Mouse (Mus musculus): Measurements from ENCODE around the gene Prkch. TPM values are rescaled to one million over a fixed set of nuclear protein-coding genes. Genes with fewer than 3 reads are reported as not detected.
"Not testable (repeated sequence)": the region's sequence is repeated elsewhere in the genome, so short reads cannot be mapped to it uniquely, and the experiment has no call there.

Gene Prkch
- polyA plus RNA-seq (2015; fragmentation: Nextera tagmentation; extraction: Ambion mirVana): 1.9 and 2.4 TPM in 2 replicates

DNA sequence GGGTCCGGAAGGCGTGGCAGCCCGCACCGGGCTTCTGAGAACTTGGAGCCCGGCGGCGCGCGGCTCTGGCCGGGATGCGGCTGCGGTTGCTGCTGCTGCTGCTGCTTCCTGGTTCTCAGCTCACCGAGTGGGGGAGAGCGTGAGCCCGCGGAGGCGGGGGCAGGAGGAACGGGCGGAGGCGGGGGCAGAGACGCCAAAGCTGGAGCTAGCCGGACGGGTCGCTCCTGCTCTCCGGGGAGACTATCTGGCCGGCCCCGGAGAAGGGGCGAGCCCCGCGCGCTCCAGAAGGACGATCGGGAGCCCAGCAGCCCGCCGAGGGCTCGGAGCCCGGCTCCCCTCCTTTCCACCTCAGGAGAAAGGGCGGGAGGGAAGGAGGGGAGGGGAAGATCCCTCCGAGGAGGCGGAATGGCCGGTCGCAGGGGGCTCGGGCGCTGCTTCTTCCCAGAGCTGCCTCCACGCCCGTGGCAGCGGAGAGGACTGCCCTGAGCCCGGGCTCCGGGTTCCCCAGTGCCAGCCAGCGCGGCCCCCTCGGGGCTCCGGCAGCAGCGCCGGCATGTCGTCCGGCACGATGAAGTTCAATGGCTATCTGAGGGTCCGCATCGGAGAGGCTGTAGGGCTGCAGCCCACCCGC lies at the start of gene Prkch:
Gene Prkch (plus strand): TSS at position 187 of the 631 bp plus-strand sequence.
- H3K36me3 ChIP-seq (replicated peaks): no peaks in the 10 kb centered on the region
- H3K9ac ChIP-seq: peak within 1 kb of the TSS; percentile 38
- H3K27me3 ChIP-seq: peaks cover 50% of the 10 kb centered on the region
- H3K9me3 ChIP-seq (replicated peaks): no peaks in the 10 kb centered on the region
- WGBS (ENCODE audit: insufficient replicate concordance): under 1% methylated on average over 60 of the region's 61 CpGs
- no peaks in the 10 kb centered on the region; the same call in 1 of the 2 replicates for H3K4me1 ChIP-seq (replicated peaks)
- H3K4me3 ChIP-seq (replicated peaks): peak within 1 kb of the TSS; percentile 59
- peak; percentile 77 for ATAC-seq (ENCODE audit: insufficient read depth)
- 0 out of 2 replicates have a peak within 1 kb of the TSS, but pooled peaks have one; percentile 29 for H3K27ac ChIP-seq (replicated peaks)
- peak within 1 kb of the TSS; percentile 77 for H3K4me2 ChIP-seq

DNA sequence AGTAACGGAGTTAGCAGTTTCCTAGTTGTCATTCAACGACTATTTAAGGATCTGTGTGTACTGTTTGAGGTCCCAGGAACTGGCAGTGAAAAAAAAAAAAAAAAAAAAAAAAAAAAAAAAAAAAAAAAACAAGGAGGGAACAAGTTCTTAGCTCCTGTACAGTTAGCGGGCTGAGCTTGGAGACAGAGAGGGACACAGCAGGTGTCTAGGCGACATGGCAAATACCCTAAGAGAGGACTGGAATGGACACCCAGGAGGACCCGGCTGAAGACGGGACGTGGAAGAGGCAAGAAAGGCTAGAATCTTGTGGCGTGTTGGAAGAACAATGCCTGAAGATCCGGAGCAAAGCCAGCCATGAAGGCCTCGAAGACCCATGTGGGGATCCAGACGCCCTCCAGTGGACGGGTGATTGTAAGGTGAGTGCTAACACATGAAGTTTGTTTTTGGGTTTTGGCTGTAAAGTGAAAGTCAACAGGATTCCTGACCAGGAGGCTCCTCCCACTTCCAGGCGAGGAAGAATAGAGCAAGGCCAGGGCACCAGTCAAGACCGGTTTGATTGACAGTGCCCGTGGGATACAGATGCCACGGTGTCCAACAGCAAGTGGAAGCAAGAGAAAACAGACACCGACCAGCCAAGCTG lies 47.0 kb upstream of the Prkch start:
- no peak overlapping the region for H3K27ac ChIP-seq (replicated peaks)
- H3K4me3 ChIP-seq (replicated peaks): peak overlapping the region; percentile 40
- peaks cover 9% of the 10 kb centered on the region; the same call in 1 of the 2 replicates for H3K27me3 ChIP-seq
- peak; percentile 62; the same call in 1 of the 2 replicates for ATAC-seq (ENCODE audit: insufficient read depth)
- H3K9ac ChIP-seq: no peak overlapping the region
- no peaks in the 10 kb centered on the region for H3K9me3 ChIP-seq (replicated peaks)
- 0 out of 2 replicates have a peak, but pooled peaks cover 2% of the 10 kb centered on the region for H3K4me1 ChIP-seq (replicated peaks)
- H3K36me3 ChIP-seq (replicated peaks): no peaks in the 10 kb centered on the region
- peak overlapping the region; percentile 56 for H3K4me2 ChIP-seq
- 22% methylated on average over 17 of the region's 17 CpGs for WGBS (ENCODE audit: insufficient replicate concordance)

DNA sequence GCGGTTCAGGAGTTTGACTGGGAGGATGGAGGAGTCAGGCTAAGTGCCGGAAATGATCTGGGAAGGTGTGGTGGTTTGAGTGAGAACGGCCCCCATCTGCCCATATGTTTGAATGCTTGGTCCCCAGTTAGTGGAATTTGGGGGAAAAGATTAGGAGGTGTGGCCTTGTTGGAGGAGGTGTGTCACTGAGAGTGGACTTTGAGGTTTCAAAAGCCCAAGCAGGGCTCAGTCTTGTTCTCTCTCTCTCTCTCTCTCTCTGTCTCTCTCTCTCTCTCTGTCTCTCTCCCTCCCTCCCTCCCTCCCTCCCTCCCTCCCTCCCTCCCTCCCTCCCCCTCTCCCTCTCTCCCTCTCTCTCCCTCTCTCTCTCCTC lies 46.5 kb upstream of the Prkch start:
- ATAC-seq (ENCODE audit: insufficient read depth): peak; percentile 31; the same call in 1 of the 2 replicates
- 22% methylated on average over 3 of the region's 3 CpGs for WGBS (ENCODE audit: insufficient replicate concordance)
- H3K9ac ChIP-seq; H3K36me3 ChIP-seq (replicated peaks); H3K9me3 ChIP-seq (replicated peaks); H3K4me1 ChIP-seq (replicated peaks); H3K27ac ChIP-seq (replicated peaks): not testable (repeated sequence)
- H3K4me2 ChIP-seq: peak overlapping the region; percentile 56
- H3K4me3 ChIP-seq (replicated peaks): peak overlapping the region; percentile 40
- peaks cover 12% of the 10 kb centered on the region; the same call in 1 of the 2 replicates for H3K27me3 ChIP-seq

DNA sequence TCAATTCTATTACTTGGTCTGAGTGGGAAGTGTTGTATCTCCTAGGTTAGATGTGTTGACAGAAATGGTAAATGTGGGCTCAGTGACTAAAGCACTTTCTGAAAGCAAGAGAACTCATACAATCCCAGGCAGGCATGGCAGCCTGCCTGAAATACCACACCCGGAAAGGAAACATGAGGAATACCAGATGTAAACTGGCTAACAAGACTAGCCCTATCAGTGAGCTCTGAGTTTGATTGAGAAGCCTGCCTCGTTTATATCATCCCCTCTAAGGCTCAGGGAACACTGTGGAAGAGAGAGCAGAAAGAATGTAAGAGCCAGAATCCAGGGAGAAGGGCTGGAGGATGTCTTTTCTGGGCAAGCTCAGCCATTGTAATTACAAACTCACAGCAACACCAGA lies 45.4 kb upstream of the Prkch start:
- Histone ChIP-seq H3K36me3 (replicated peaks) (no peaks in the 10 kb centered on the region), H3K4me2 (no peak overlapping the region), H3K9ac (no peak overlapping the region), H3K27ac (replicated peaks) (no peak overlapping the region), H3K4me1 (replicated peaks) (0 out of 2 replicates have a peak, but pooled peaks cover 2% of the 10 kb centered on the region), H3K4me3 (replicated peaks) (no peak overlapping the region), H3K9me3 (replicated peaks) (no peaks in the 10 kb centered on the region), H3K27me3 (peaks cover 16% of the 10 kb centered on the region)
- WGBS (ENCODE audit: insufficient replicate concordance): 34% methylated on average over 2 of the region's 2 CpGs
- ATAC-seq (ENCODE audit: insufficient read depth): no peak

DNA sequence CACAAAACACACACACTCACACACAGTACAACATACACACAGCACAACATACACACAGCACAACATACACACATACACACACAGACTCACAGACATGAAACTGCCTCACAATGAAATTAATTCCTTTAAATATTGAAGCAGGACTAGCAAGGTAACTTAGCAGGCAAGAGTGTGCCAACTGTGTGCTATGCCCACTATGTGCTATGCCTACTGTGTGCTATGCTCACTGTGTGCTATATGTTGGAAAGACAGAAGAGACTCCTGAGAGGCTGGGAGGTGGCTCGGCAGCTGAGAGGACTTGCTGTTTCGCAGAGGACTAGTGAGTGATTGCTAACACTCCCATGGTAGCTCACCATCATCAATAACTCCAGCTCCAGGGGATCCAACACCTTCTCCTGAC lies 44.2 kb upstream of the Prkch start:
- WGBS (ENCODE audit: insufficient replicate concordance): 82% methylated on average over 2 of the region's 2 CpGs
- Histone ChIP-seq H3K27me3 (peaks cover 28% of the 10 kb centered on the region), H3K4me1 (replicated peaks) (0 out of 2 replicates have a peak, but pooled peaks cover 2% of the 10 kb centered on the region), H3K4me2 (no peak overlapping the region), H3K4me3 (replicated peaks) (no peak overlapping the region), H3K9me3 (replicated peaks) (no peaks in the 10 kb centered on the region), H3K9ac (no peak overlapping the region), H3K36me3 (replicated peaks) (no peaks in the 10 kb centered on the region), H3K27ac (replicated peaks) (no peak overlapping the region)
- ATAC-seq (ENCODE audit: insufficient read depth): no peak

DNA sequence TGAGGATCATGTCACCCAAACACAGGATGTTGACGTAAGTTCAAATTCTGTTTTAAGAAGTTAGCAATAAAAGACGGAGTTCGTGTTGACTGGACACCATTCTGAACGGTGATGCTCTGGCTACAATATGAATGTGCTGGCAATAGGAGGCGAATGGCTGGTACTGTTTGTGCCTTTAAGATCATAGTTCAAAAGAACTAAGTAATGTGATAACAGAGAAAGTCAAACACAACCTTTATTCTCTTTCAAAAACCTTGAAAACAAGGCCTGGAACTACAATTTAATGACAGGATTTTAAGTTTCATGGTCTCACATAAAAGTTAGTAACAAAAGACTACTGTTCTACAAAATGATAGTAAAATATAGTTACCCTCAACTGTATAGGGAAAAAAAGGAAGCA lies 41.4 kb upstream of the Prkch start:
- Histone ChIP-seq H3K4me3 (replicated peaks) (no peak overlapping the region), H3K9ac (no peak overlapping the region), H3K4me2 (no peak overlapping the region), H3K4me1 (replicated peaks) (peaks cover 5% of the 10 kb centered on the region; the same call in 1 of the 2 replicates), H3K27me3 (peaks cover 56% of the 10 kb centered on the region), H3K27ac (replicated peaks) (no peak overlapping the region), H3K9me3 (replicated peaks) (no peaks in the 10 kb centered on the region), H3K36me3 (replicated peaks) (no peaks in the 10 kb centered on the region)
- ATAC-seq (ENCODE audit: insufficient read depth): no peak
- WGBS (ENCODE audit: insufficient replicate concordance): 52% methylated on average over 5 of the region's 5 CpGs

DNA sequence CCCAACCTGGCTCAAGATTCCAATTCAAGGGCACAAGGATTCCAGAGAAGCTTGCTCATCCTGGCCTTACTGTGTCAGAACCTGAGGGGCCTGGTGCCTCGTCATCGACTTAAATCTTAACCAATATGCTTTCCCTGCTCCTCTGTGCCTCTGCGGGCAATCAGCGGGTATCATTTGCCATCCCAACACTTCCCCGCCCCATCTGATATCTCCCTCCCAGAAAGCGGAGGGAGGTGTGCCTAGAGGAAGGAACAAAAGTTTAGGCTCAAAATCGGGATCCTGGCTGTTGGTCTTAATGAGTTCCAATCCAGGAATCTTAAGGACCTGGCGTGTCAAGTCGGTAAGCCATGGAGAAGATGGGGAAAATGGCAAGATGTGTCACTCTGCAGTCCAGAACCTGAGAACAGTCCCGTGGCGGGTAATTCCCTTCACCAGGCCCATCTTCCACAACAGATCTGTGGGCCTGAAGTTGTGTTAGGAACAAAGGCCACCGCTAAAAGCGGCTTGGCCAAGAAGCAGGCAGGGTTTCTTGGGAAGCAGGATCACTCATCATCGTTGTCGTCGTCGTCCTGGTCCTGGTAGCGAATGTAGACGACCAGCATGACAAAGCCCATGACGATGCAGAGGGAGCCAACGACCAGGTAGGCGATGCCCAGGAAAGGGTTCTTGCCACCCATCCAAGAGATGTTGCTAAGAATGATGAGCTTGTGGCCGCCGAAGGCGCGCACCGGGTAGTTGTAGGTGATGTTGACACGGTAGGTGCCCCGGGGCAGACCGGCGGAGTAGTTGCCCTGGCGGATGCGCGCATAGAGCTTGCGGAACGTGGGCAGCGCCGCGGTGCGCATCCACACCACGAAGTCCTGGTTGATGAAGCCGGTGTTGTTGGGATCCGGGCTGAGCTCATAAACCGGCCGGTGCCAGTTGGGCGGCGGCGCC lies 39.6 kb upstream of the Prkch start:
- Histone ChIP-seq H3K27ac (replicated peaks) (no peak overlapping the region), H3K9ac (no peak overlapping the region; the same call in 1 of the 2 replicates)

DNA sequence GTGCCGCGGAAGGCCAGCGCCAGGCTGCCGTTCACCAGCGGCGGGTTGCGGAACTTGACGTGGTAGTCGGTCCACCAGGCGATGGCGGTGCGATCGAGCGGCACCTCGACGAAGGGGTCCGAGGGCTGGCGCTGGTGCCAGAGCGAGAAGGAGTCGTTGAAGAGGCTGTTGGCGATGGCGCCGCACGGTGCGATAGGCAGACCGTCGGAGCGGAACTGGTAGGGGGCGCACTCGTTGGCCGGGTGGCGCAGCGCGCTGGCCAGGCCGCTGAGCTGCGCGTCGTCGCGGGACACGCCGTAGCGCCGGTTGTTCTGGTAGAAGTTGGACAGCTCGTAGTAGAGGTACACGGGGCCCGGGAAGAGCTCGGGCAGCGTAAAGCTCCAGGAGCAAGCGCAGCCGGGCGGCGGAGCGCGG lies 38.9 kb upstream of the Prkch start:
- Histone ChIP-seq H3K27ac (replicated peaks) (no peak overlapping the region), H3K4me1 (replicated peaks) (peaks cover 5% of the 10 kb centered on the region; the same call in 1 of the 2 replicates), H3K9ac (0 out of 2 replicates have a peak overlapping the region, but pooled peaks have one; percentile 32), H3K36me3 (replicated peaks) (no peaks in the 10 kb centered on the region), H3K4me2 (peak overlapping the region; percentile 68), H3K27me3 (peaks cover 77% of the 10 kb centered on the region), H3K4me3 (replicated peaks) (peak overlapping the region; percentile 50), H3K9me3 (replicated peaks) (no peaks in the 10 kb centered on the region)
- WGBS (ENCODE audit: insufficient replicate concordance): 2% methylated on average over 55 of the region's 55 CpGs
- peak; percentile 37; the same call in 1 of the 2 replicates for ATAC-seq (ENCODE audit: insufficient read depth)

More for the DNA sequence above, 39.6 kb upstream of the Prkch start:
- 15% methylated on average over 48 of the region's 48 CpGs for WGBS (ENCODE audit: insufficient replicate concordance)
- peak overlapping the region; percentile 50 for H3K4me3 ChIP-seq (replicated peaks)
- H3K27me3 ChIP-seq: peaks cover 70% of the 10 kb centered on the region
- peaks cover 5% of the 10 kb centered on the region; the same call in 1 of the 2 replicates for H3K4me1 ChIP-seq (replicated peaks)
- no peaks in the 10 kb centered on the region for H3K36me3 ChIP-seq (replicated peaks)
- H3K9me3 ChIP-seq (replicated peaks): no peaks in the 10 kb centered on the region
- no peak for ATAC-seq (ENCODE audit: insufficient read depth)
- peak overlapping the region; percentile 68 for H3K4me2 ChIP-seq

DNA sequence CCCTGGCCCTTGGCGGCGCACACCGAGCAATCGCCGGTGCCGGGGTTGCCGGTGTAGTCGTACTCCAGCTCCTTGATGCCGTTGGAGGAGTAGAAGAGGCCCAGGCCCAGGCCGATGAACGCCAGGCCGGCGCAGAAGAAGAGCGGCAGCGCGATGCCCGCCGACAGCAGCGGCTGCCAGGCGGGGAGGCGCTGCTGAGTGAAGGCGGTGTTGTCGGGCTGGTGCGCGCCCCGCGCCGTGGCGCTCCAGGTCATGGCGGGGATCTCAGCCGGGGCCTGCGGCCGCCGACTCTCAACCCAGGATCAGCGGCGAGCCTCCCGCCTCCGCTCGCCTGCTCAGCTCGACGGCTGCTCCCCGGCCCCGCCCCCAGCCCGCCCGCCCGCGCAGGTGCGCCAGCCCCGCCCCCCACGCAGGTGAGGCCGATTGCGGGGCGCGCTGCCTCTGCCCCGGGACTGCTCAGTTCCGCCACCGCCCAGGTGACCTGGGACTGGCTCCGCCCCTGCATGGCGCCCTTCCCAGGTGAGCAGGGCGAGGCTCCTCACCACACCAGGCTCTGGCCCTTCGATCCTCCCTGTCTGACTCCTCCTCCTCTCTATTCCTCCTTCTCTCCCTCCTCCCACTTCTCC lies 38.4 kb upstream of the Prkch start, which contains the start of gene Tmem30b:
Gene Tmem30b (minus strand): TSS at position 307 of the 626 bp plus-strand sequence.
- no peak within 1 kb of the TSS for H3K27ac ChIP-seq (replicated peaks)
- peak; percentile 60 for ATAC-seq (ENCODE audit: insufficient read depth)
- no peaks in the 10 kb centered on the region for H3K36me3 ChIP-seq (replicated peaks)
- H3K4me2 ChIP-seq: peak within 1 kb of the TSS; percentile 68
- H3K9ac ChIP-seq: 0 out of 2 replicates have a peak within 1 kb of the TSS, but pooled peaks have one; percentile 32
- H3K27me3 ChIP-seq: peaks cover 78% of the 10 kb centered on the region
- H3K4me1 ChIP-seq (replicated peaks): peaks cover 5% of the 10 kb centered on the region; the same call in 1 of the 2 replicates
- H3K4me3 ChIP-seq (replicated peaks): peak within 1 kb of the TSS; percentile 50
- H3K9me3 ChIP-seq (replicated peaks): no peaks in the 10 kb centered on the region
- 6% methylated on average over 53 of the region's 61 CpGs for WGBS (ENCODE audit: insufficient replicate concordance)

DNA sequence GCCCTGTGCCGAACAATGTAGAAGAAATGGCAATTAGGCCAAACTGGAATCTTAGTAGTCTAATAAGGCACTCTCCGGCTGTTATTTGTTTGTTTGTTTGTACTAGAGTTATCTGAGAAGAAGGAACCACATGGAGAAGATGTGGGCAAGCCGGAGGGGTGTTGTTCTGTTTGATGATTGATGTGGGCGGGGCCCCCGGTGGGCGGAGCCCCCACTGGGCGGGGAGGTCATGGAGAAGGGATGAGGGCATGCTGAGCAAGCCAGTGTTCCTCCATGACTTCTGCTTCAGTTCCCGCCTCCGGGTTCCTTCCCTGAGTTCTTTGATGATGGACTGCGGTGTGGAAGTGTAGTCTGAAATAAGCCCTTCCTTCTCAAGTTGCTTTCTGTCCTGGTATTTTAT lies 37.0 kb upstream of the Prkch start:
- Histone ChIP-seq H3K36me3 (replicated peaks) (no peaks in the 10 kb centered on the region), H3K4me1 (replicated peaks) (peaks cover 5% of the 10 kb centered on the region; the same call in 1 of the 2 replicates), H3K27ac (replicated peaks) (no peak overlapping the region), H3K4me2 (no peak overlapping the region), H3K9ac (no peak overlapping the region), H3K9me3 (replicated peaks) (no peaks in the 10 kb centered on the region), H3K4me3 (replicated peaks) (no peak overlapping the region), H3K27me3 (peaks cover 69% of the 10 kb centered on the region)
- no peak for ATAC-seq (ENCODE audit: insufficient read depth)
- 24% methylated on average over 10 of the region's 10 CpGs for WGBS (ENCODE audit: insufficient replicate concordance)

Data from liver, embryonic 15.5 days (tissue).